Mouse (Mus musculus): ENCODE results near the gene Il1rap. TPM values are rescaled to one million over a fixed set of nuclear protein-coding genes. Genes with fewer than 3 reads are reported as not detected.

Il1rap gene
- polyA plus RNA-seq, 2 experiments = 0.98 to 2.1 TPM

DNA sequence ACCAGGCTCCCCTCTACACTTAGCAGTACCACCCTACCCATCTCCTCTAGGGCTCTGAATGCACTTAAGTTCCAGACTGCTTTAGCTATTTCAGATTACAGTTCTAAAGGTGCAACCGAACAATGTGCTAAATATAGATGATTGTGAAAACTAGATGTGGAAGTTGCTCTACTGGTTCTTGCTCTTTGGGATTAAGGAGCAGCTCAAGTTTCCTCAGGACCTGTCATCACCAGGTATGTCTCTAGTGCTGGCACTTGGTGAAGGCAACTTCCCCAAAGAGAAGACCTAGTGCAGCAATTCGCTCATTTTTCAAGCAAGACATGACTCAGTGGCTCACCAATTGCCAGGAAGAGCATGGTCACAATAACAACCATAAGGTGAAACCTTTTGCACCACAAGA lies 9.7 kb upstream of the Il1rap start:
- Histone ChIP-seq H3K27me3 (ENCODE audit: control insufficient read depth, insufficient read depth, low read length) (no peaks in the 10 kb centered on the region), H3K9me3 (ENCODE audit: control insufficient read depth, low read length) (no peaks in the 10 kb centered on the region), H3K4me1 (replicated peaks; ENCODE audit: control insufficient read depth in 2 of 2, insufficient read depth in 2 of 2, low read length in 1 of 2) (no peaks in the 10 kb centered on the region), H3K4me3 (ENCODE audit: insufficient read depth in 1 of 2, low read depth in 2 of 2, low read length in 2 of 2) (no peak overlapping the region), H3K27ac (no peak overlapping the region), H3K9ac (replicated peaks) (no peak overlapping the region), H3K36me3 (replicated peaks; ENCODE audit: control insufficient read depth, insufficient read depth, low read depth) (no peaks in the 10 kb centered on the region), H3K4me2 (ENCODE audit: low read depth) (no peak overlapping the region)
- ATAC-seq (ENCODE audit: insufficient read depth) (no peak), DNase-seq (ENCODE audit: low read depth in 3 of 3, low spot score in 3 of 3) (no peak)
- TF ChIP-seq EP300 (IDR thresholded peaks at IDR 0.05; ENCODE audit: low read depth) = no peak
- TF ChIP-seq CTCF (IDR thresholded peaks at IDR 0.05; ENCODE audit: low read depth) = no peak
- 56% methylated on average over 2 of the region's 2 CpGs for WGBS (ENCODE audit: insufficient replicate concordance)

- ATAC-seq (ENCODE audit: insufficient read depth) = no peak
- 63% methylated on average over 5 of the region's 5 CpGs for WGBS (ENCODE audit: insufficient replicate concordance)
- Histone ChIP-seq H3K36me3 (replicated peaks; ENCODE audit: control insufficient read depth, insufficient read depth, low read depth) (no peaks in the 10 kb centered on the region), H3K4me2 (ENCODE audit: low read depth) (no peak overlapping the region), H3K27ac (no peak overlapping the region), H3K4me3 (ENCODE audit: insufficient read depth in 1 of 2, low read depth in 2 of 2, low read length in 2 of 2) (no peak overlapping the region), H3K4me1 (replicated peaks; ENCODE audit: control insufficient read depth in 2 of 2, insufficient read depth in 2 of 2, low read length in 1 of 2) (no peaks in the 10 kb centered on the region), H3K27me3 (ENCODE audit: control insufficient read depth, insufficient read depth, low read length) (no peaks in the 10 kb centered on the region), H3K9me3 (ENCODE audit: control insufficient read depth, low read length) (no peaks in the 10 kb centered on the region), H3K9ac (replicated peaks) (no peak overlapping the region)
- DNase-seq (ENCODE audit: low read depth in 3 of 3, low spot score in 3 of 3) = no peak
- no peak for TF ChIP-seq EP300 (IDR thresholded peaks at IDR 0.05; ENCODE audit: low read depth)
- TF ChIP-seq CTCF (IDR thresholded peaks at IDR 0.05; ENCODE audit: low read depth) = no peak
These were observed 7.3 kb upstream of the Il1rap start for GRCm38 (mm10) chr16:26574173-26574572.

GRCm38 (mm10) chr16:26581913-26582376 lies 441 bp downstream of the Il1rap start:
- no peak for TF ChIP-seq EP300 (IDR thresholded peaks at IDR 0.05; ENCODE audit: low read depth)
- TF ChIP-seq CTCF (IDR thresholded peaks at IDR 0.05; ENCODE audit: low read depth) = no peak
- H3K4me3 ChIP-seq (ENCODE audit: insufficient read depth in 1 of 2, low read depth in 2 of 2, low read length in 2 of 2) = peak overlapping the region; percentile 68 to 72
- peak overlapping the region; percentile 84 for H3K4me2 ChIP-seq (ENCODE audit: low read depth)
- H3K9ac ChIP-seq (replicated peaks) = peak overlapping the region; percentile 69
- H3K36me3 ChIP-seq (replicated peaks; ENCODE audit: control insufficient read depth, insufficient read depth, low read depth) = no peaks in the 10 kb centered on the region
- H3K4me1 ChIP-seq (replicated peaks; ENCODE audit: control insufficient read depth in 2 of 2, insufficient read depth in 2 of 2, low read length in 1 of 2) = peaks cover 0 to 4% of the 10 kb centered on the region in 2 experiments; a peak in 2 of 4 replicates
- WGBS (ENCODE audit: insufficient replicate concordance) = under 1% methylated on average over 16 of the region's 16 CpGs
- DNase-seq (ENCODE audit: low read depth in 3 of 3, low spot score in 3 of 3) (no peak), ATAC-seq (ENCODE audit: insufficient read depth) (peak; percentile 55)
- H3K27ac ChIP-seq = no peak overlapping the region
- no peaks in the 10 kb centered on the region for H3K27me3 ChIP-seq (ENCODE audit: control insufficient read depth, insufficient read depth, low read length)
- no peaks in the 10 kb centered on the region for H3K9me3 ChIP-seq (ENCODE audit: control insufficient read depth, low read length)

- no peaks in the 10 kb centered on the region for H3K27me3 ChIP-seq (ENCODE audit: control insufficient read depth, insufficient read depth, low read length)
- TF ChIP-seq EP300 (IDR thresholded peaks at IDR 0.05; ENCODE audit: low read depth) (no peak), CTCF (IDR thresholded peaks at IDR 0.05; ENCODE audit: low read depth) (no peak)
These were observed 4.3 kb downstream of the Il1rap start for GRCm38 (mm10) chr16:26585806-26586205.

GRCm38 (mm10) chr16:26590897-26591570 lies 9.5 kb downstream of the Il1rap start:
- H3K27ac ChIP-seq = no peak overlapping the region
- ATAC-seq (ENCODE audit: insufficient read depth) (no peak), DNase-seq (ENCODE audit: low read depth in 3 of 3, low spot score in 3 of 3) (no peak)
- H3K9ac ChIP-seq (replicated peaks) = no peak overlapping the region
- H3K36me3 ChIP-seq (replicated peaks; ENCODE audit: control insufficient read depth, insufficient read depth, low read depth) = no peaks in the 10 kb centered on the region
- no peak overlapping the region for H3K4me2 ChIP-seq (ENCODE audit: low read depth)
- TF ChIP-seq CTCF (IDR thresholded peaks at IDR 0.05; ENCODE audit: low read depth) (no peak), EP300 (IDR thresholded peaks at IDR 0.05; ENCODE audit: low read depth) (no peak)
- WGBS (ENCODE audit: insufficient replicate concordance) = 63% methylated on average over 4 of the region's 4 CpGs
- H3K4me1 ChIP-seq (replicated peaks; ENCODE audit: control insufficient read depth in 2 of 2, insufficient read depth in 2 of 2, low read length in 1 of 2) = no peaks in the 10 kb centered on the region
- H3K4me3 ChIP-seq (ENCODE audit: insufficient read depth in 1 of 2, low read depth in 2 of 2, low read length in 2 of 2) = no peak overlapping the region
- H3K9me3 ChIP-seq (ENCODE audit: control insufficient read depth, low read length) = no peaks in the 10 kb centered on the region
- H3K27me3 ChIP-seq (ENCODE audit: control insufficient read depth, insufficient read depth, low read length) = no peaks in the 10 kb centered on the region

More at GRCm38 (mm10) chr16:26585806-26586205, 4.3 kb downstream of the Il1rap start:
- 66% methylated on average over 5 of the region's 5 CpGs for WGBS (ENCODE audit: insufficient replicate concordance)
- H3K27ac ChIP-seq = no peak overlapping the region
- no peak for ATAC-seq (ENCODE audit: insufficient read depth)
- H3K4me3 ChIP-seq (ENCODE audit: insufficient read depth in 1 of 2, low read depth in 2 of 2, low read length in 2 of 2) = no peak overlapping the region
- H3K4me1 ChIP-seq (replicated peaks; ENCODE audit: control insufficient read depth in 2 of 2, insufficient read depth in 2 of 2, low read length in 1 of 2) = peaks cover 0 to 4% of the 10 kb centered on the region in 2 experiments; a peak in 2 of 4 replicates
- H3K9ac ChIP-seq (replicated peaks) = no peak overlapping the region
- H3K9me3 ChIP-seq (ENCODE audit: control insufficient read depth, low read length) = no peaks in the 10 kb centered on the region
- H3K4me2 ChIP-seq (ENCODE audit: low read depth) = no peak overlapping the region
- H3K36me3 ChIP-seq (replicated peaks; ENCODE audit: control insufficient read depth, insufficient read depth, low read depth) = no peaks in the 10 kb centered on the region
- no peak for DNase-seq (ENCODE audit: low read depth in 3 of 3, low spot score in 3 of 3)

Measured in liver, embryonic 14.5 days (tissue).